Mouse (Mus musculus) myocyte (in vitro differentiated cells): Measurements from ENCODE around the gene Zw10.

Source experiments
- CEBPB ChIP-seq: IDR thresholded peaks from 2 replicates; pipeline ENCODE4 v1.6.1; 2011; ENCODE audit warnings: mild to moderate bottlenecking, moderate library complexity; ENCODE audit not compliant: poor library complexity, insufficient read depth, severe bottlenecking
- E2F4 ChIP-seq: IDR thresholded peaks from one replicate; pipeline ENCODE4 v1.6.1; 2011; ENCODE audit warnings: mild to moderate bottlenecking, control low read depth, moderate library complexity; ENCODE audit not compliant: insufficient read depth
- POLR2A ChIP-seq: IDR thresholded peaks from one replicate; pipeline ENCODE4 v1.6.1; 2011; ENCODE audit warnings: low read depth, mild to moderate bottlenecking, control low read depth, moderate library complexity; ENCODE audit not compliant: insufficient read length
- POLR2AphosphoS2 ChIP-seq: IDR thresholded peaks from one replicate; pipeline ENCODE4 v1.6.1; 2011; ENCODE audit warnings: low read depth, control low read depth; ENCODE audit not compliant: insufficient read length
- USF1 ChIP-seq: IDR thresholded peaks from one replicate; pipeline ENCODE4 v1.6.1; 2011; ENCODE audit warnings: low read depth, mild to moderate bottlenecking, control low read depth, moderate library complexity

DNA sequence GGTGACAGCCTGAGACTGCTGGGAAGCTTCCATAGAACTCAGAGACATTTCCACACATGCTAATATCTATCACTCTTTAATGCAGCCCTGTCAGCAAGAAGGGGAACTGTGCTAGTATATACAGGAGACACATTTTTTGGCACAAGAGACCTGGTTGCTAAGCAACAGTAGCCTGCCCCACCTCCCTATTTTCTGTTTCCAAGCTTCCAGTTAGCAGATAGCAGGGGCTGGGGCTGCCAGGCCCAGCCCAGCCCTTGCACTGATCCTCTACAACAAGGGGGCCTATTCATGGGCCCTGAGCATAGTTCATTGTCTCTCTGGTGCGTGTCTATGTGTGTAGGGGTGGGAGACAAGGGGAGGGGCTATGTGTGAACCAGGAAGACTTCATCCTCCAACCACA, 46.9 kb downstream of the Zw10 start:
- no peak for TF ChIP-seq POLR2A
- TF ChIP-seq CEBPB = no peak
- no peak for TF ChIP-seq E2F4
- no peak for TF ChIP-seq POLR2AphosphoS2
- TF ChIP-seq USF1 = no peak
